Mouse (Mus musculus): Measurements from ENCODE around the gene Olah.

DNA sequence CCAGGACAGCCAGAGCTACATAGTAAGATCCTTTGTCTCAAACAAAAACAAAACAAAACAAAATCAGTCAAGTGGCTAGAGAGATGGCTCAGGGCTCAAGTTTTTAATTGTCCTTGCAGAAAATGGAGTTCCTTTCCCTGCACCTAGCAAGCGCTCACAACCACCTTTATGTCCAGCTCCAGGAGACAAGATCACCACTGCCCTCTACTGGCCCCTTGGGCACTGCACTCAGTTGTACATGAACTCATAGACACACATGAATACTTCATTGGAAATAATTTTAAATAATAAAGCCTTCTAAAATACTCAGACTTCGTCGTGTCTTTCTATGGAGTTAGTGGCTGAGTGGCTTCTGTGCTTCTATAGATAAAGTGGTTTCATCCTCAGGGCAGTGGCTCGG, 17.2 kb upstream of the Olah start:
- TF ChIP-seq CHD2 (IDR thresholded peaks at IDR 0.05; ENCODE audit: low read depth, low read length) (no peak), HCFC1 (IDR thresholded peaks at IDR 0.05; ENCODE audit: borderline replicate concordance, insufficient read depth, low read length) (no peak)

Data from ES-E14 (cell line).